Mouse (Mus musculus): Measurements from ENCODE around the gene Cdca3.

Gene Cdca3

GRCm38 (mm10) chr6:124836411-124836810, 7.1 kb downstream of the Cdca3 start:
- no peak for DNase-seq

DNA sequence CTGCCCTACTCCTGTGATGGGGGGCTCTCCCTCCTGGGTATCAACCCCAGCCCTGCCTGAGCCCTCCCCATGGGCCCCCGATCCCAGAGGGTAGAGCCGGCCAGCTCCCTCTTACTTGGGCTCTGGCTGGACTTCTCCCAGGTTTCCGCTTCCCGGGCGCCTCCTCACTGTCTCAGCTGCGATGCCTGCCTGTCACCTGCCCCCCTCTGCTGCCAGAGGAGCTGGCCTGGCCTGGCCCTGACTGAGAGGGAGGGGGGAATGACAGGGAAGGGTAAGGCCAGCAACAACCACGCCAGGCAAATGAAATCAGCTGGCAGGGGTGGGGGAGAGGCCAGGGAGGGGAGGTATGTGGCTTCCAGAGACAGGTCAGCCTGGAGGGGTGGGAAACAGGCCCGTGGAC, 10.5 kb downstream of the Cdca3 start:
- no peak for DNase-seq

DNA sequence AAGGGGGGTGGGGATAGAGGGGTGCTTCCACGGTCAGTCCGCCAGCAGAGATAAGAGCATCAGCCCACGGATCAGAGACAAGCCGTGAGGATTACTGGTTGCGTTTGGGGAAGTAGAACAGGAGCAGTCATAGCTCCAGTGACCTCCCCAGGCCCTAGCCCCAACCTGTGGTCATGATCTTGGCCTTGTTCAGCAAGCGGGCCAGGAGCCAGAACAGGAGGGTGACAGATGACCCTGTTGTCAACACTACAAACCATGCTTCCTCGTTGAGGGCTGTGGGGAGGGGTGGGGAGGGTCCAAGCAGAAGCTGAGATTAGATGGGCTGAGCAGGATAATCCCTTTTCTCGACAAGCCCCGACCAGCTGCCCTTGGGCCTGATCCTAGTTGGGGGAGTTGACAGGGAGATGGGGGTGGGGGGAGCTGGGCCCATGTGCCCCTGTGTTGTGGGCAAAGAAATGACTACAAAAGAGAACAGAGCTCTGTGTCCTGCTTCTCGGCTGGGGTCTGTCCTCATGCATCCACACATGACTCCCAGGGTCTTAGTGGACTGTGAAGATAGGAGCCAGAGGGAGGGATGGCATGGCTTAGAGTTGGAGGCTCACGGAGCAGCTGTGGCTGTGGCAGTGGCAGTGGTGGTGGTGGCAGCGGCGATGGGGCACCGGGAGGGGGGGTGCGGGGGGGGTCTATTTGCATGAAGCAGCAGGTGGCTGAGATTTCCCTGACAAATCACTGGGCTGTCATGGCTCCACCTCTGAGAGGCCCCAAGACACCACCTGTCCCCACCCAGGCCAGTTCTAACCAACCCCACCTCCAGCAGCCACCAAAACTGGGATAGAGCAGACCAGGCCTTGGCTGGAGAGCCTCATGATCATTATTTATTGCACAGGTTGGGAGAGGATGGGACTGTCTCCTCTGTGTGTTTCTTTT, 11.2 kb downstream of the Cdca3 start, which contains the start of gene Gnb3:
Gnb3 (minus strand) TSS at position 35 of the 927 bp plus-strand sequence.
- no peak for DNase-seq

DNA sequence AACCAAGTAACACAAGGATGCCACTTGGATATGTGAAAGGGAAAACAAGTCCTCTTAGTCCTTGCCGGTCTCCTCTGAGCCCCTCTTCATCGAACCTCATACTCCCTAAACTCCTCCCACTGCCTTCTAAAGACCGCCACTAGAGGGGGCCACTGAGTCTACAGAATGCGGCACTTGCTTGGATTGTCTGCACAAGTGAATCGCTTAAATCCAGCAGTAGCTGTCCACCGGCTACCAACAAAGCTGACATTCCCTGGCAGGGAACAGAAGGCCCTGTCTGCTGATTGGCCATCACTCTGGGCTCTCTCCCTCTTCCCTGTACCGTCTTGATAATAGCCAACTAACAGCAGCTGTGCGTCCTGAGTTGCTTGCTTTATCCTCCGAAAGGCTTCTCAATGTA, 18.0 kb downstream of the Cdca3 start:
- DNase-seq: peak; percentile 97

- DNase-seq: no peak
Measured at GRCm38 (mm10) chr6:124850535-124850934, 21.2 kb downstream of the Cdca3 start.

- DNase-seq: no peak
Measured at GRCm38 (mm10) chr6:124854647-124855046, 25.3 kb downstream of the Cdca3 start.

GRCm38 (mm10) chr6:124856321-124856720, 27.0 kb downstream of the Cdca3 start:
- DNase-seq: no peak

GRCm38 (mm10) chr6:124856916-124857839, 27.8 kb downstream of the Cdca3 start, which contains the start of gene P3h3:
Gene P3h3 (minus strand): TSS chr6:124857752.
- DNase-seq: peak; percentile 86

- DNase-seq: peak; percentile 38
Measured at GRCm38 (mm10) chr6:124857840-124858530, 28.6 kb downstream of the Cdca3 start.

DNA sequence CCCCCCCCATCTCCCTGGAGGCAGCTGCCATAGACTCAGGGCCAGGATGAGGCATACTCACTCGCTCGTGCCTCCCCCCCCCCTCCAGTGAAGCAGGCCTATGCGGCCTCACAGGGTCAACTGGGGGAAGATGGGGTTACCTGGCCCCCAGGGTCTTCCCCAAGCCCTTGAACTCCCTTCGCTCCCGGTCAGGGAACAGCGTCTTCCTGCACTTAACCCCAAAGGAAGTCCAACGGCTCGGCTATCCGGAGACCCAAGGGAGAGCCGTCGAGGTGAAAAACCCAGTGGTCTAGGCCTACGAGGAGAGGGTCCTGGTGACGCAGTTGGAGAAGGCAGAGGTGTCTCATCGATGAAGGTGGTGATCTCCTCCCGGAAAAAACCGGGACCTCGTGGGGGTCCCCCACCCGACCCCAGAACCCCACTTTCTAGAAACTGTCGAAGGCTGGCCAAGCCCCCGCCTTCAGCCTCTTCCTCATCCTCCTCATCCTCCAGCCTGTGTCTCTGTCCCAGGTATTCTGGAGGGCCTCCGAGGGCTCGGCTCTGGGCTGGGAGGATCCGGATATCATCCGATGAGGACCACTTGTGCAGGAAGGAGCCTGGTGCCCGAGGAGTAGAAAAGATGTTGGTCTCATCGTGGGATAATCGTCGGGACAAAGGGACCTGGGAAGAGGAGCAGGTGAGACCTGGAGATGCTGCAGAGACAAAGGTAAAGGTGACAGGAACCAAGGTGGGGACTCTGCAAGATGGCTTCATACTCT, 29.4 kb downstream of the Cdca3 start:
- no peak for DNase-seq

DNA sequence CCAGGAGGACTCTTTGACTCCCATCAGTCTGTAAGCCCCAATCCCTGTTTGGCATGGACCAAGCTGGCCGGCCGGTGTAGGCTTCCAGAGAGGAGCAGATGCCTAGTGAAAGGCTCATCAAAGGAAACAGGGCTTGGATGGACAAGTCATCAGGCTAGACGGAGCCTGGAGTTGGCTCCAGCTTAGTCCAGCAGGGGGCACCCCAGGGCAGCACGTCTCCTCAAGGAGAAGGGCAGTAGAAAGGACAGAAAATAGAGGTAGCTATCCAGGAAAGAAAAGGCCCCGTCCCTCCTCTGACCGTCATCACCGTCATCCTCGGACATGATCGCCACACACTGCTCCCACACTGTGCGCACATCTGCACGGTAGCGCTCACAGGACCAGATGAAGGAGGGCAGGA, 30.4 kb downstream of the Cdca3 start:
- peak; percentile 96 for DNase-seq

DNA sequence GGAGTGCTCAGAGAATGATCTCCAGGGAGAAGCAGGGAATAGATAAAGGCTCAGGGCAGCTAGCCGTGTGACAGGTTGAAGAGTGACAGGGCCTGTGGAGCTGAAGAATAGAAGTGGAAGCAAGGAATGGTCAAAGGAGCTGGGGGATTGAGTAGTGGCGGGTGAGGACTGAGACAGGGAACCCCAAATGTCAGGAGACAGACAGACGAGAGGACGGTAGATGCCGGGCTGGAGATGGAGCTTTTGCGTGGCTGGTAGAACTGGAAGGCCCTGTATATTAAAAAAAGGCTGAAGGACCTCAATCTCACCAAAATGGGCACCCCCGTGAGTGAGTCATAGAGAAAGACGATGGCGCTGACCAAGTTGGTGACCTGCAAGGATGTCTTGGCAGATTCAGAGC, 31.2 kb downstream of the Cdca3 start:
- no peak for DNase-seq

DNA sequence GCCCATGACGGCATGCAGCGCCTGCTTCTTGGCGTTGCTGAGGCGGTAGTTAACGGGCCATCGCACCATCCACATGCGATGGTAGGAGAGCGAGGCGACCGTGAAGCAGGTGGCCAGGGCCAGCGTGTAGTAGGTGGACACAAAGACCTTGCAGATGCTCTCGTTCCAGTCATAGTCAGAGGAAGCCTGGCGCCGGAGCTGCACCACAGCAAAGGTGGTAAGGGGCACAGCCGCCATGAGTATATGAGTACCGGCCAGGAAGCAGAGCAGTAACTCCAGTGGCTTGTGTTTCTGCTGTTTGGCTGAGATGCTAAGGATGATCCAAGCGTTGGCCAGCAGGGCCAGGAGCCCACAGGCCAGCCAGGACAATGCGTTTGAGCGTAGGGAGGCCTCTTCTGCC, 31.9 kb downstream of the Cdca3 start:
- peak; percentile 43 for DNase-seq

- peak; percentile 49 for DNase-seq
Measured at GRCm38 (mm10) chr6:124861802-124862201, 32.5 kb downstream of the Cdca3 start.

DNA sequence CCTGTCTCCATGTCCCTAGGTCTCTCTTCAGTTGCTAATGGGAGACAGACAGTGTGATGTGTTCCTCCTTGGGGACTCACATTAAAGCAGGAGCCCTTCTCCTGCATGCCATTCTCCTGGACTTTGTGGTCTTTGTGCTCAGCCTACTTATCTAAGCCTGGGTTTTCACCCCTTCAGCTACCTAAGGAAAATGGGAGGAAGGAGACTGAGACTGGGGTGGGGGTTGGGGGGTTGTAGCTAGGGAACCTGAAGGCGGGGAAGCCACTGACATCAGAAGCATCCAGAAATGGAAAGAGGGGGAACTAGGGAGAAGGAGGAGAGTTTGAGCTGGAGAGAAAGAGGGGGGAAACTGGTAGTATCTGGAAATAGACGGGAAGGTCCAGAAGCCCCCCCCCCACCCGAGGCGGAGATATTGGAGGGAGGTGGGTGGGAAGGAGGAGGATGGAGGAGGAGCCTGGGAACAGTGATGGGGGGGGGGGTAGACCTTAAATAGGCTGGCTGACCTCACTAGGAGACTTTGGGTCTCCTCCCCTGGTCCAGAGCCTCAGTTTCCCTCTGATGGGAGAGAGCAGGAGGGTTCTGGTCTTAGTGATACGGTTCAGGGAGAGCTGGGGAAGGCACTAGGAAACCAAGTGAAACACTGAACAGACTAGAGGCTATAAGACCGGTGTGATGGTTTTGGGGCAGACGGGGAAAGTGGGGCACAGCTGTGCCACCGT, 33.2 kb downstream of the Cdca3 start:
- peak; percentile 45 for DNase-seq

DNA sequence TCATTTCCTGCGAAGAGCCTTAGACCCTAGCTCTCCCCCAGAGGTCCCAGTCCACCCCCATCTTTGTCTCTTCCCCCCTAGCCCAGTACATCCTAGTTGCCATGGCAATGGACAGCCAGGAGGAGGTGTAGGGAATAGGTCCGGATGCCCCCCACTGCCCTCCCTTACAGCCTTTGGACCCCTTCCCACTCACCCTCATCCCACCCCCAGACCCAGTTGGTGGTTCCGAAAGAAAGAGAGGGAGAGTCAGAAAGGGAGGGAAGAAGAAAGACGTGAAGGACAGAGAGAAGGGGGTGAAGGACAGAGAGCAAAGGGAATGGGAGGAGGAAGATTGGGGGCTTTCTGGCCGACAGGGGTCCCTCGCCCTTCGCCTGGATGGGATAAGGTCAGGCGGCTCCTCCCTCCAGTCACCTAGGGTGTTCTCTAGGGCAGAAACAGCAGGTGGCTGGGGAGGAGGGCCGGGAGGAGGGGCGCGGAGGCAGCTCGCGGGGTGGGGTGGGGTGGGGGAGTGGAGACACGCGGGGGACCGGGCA, 33.8 kb downstream of the Cdca3 start:
- peak; percentile 71 for DNase-seq

DNA sequence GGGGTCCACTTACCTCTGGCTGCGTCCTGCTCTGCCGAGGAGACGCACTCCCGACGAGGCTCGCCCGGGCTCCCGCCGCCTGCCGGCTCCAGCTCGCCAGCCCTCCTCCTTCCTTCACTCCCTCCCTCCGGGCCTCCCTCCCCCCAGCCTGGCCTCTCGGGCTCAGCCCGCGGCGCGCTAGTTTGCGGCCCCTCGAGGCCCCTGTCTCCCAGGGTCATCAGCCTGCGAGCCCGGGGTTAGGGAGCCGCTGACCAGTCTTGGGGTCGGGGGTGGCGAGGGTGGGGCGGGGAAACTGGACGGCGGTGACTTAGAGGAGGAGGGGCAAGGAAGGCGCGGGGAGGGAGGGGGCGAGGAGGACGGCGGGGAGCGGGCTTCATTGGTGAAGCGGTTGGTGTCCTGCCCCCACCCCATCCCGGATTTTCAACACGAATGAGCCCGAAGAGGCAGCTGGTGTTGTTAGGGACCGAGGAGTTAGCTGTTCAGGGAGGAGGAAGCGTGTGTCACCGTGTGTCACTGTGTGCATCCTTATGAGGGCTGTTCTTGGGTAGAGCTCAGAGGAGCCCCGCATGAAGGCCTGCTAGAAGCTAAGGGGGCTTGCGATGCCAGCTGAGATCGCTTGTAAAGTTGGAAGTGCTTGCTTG, 34.4 kb downstream of the Cdca3 start, which contains the start of gene Gpr162:
Gpr162 (minus strand) TSS at position 326 of the 641 bp plus-strand sequence.
- peak; percentile 86 for DNase-seq

- no peak for DNase-seq
Measured at GRCm38 (mm10) chr6:124865766-124866362, 36.5 kb downstream of the Cdca3 start.

DNA sequence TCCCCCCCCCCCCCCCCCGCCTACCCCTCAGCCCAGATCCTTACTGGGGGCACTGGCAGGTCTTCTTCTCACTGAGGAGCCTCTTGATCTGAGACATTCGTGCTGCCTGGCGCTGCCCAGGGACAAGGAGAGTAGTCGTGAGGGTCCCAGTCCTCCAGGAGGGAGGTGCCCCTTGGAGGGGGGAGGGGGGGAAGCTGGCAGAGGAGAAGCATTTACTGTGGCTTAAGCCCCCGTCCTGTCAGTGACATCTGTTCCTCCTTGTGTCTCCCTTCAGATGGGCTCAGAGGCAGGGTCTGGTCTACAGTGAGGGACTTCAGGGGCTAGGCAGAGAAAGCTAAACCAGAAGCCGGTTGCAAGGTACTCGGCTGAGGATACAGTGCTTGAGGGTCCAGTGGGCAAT, 37.2 kb downstream of the Cdca3 start:
- DNase-seq: peak; percentile 40

DNA sequence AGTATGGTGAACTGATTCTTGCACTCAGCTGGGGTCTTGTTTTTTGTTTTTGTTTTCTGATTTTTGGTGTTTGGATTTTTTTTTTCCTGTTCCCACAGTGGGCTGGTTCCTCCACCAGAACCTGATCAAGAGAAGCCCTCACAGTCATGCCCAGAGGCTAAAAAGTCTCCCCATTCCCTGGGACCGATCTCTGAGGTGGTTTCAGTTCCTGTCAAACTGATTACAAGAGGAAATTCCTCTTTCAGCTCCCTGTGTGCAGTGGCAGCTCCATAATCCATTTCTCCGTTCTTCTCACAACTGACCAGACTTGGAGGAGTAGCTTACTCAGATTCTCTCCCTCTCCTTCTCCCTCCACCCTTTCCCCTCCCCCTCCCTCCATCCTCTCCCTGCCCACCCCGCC, 45.0 kb downstream of the Cdca3 start:
- no peak for DNase-seq

Data from thymus, postnatal 4 days (tissue).